Mouse (Mus musculus): ENCODE results near the gene Gm20538. TPM values are rescaled to one million over a fixed set of nuclear protein-coding genes. Genes with fewer than 3 reads are reported as not detected.

The Gm20538 gene
- polyA plus RNA-seq, 1 experiment from 2014 or later, result not detected

DNA sequence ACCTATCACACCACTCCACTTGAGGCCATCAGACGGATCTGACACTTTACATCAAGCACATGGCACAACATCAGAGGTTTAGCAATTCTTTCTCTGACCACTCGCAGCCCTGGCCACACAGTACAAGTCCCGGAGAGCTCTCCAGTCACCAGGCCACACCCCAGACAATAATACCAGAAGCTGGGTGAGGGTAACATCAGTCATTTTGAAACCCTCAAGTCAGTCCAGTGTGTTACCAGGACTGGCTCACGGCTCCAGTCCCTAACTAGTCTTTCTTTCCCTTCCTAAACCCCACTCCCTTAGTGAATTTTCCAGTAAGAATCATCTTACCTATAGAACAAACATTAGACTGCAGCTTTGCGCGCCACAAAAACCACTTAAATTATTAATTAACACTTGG lies 22.6 kb downstream of the Gm20538 start:
- Histone ChIP-seq H3K4me3 (replicated peaks) (no peak overlapping the region), H3K36me3 (no peaks in the 10 kb centered on the region), H3K9me3 (replicated peaks) (no peaks in the 10 kb centered on the region), H3K9ac (replicated peaks) (no peak overlapping the region), H3K27ac (replicated peaks) (no peak overlapping the region), H3K4me2 (no peak overlapping the region), H3K4me1 (no peaks in the 10 kb centered on the region), H3K27me3 (replicated peaks) (no peaks in the 10 kb centered on the region)
- WGBS, result 83% methylated on average over 6 of the region's 6 CpGs
- ATAC-seq (ENCODE audit: low FRiP score), result no peak

DNA sequence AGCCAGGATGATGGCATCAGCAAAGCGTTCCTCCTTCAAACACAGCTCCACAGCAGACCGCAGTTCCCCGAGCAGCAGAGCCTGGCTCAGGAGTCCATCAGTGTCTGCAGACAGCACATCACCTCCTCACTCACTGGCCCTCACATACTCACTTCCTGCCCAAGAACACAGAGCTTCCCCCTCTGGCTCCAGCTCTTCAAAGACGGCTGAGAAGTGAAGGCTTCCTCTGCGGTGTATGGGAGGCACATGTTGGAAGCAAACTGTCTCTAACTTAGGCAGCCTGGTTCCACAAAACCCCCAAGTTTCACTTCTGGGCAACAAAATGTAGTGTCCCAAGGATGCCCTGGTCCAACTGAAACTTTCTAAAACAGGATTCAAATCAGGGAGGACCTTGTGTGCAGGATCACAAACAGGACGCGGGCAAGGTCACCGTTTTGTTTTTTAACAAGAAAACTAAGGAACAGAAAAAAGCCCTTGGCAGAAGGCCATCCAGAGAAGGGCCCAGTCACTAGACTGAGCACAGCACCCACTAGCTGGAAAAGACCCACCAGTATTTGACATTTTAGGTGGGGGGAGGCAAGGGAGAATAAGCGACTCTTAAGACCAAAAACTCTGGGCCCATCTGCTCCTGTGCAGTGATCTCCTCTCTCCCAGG lies 27.0 kb downstream of the Gm20538 start:
- no peak for ATAC-seq (ENCODE audit: low FRiP score)
- Histone ChIP-seq H3K36me3 (no peaks in the 10 kb centered on the region), H3K4me2 (no peak overlapping the region), H3K9ac (replicated peaks) (no peak overlapping the region), H3K4me3 (replicated peaks) (no peak overlapping the region), H3K4me1 (no peaks in the 10 kb centered on the region), H3K9me3 (replicated peaks) (no peaks in the 10 kb centered on the region), H3K27ac (replicated peaks) (no peak overlapping the region), H3K27me3 (replicated peaks) (no peaks in the 10 kb centered on the region)
- WGBS, result 83% methylated on average over 9 of the region's 9 CpGs

DNA sequence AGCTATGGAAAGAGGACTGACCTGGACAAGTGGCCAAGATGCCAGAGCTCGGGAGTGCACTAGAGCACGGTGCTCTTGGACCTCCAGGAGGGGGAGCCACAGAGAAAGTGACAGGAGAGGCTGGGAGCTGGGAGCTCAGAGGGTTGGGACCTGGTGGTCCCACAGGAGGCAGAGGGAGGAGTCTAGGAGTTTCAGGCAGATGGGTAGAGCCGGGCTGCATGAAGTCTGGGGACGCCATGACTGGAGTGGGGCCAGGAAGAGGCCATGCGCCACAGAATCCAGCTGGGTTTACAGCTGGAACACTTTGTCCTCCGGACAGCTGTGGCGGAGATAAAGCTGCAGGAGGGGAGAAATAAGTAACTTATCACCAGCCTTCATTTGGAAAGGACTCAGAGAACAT lies 33.5 kb downstream of the Gm20538 start:
- Histone ChIP-seq H3K4me1 (peaks cover 17% of the 10 kb centered on the region), H3K36me3 (no peaks in the 10 kb centered on the region), H3K27me3 (replicated peaks) (peaks cover 37% of the 10 kb centered on the region), H3K4me2 (no peak overlapping the region), H3K9ac (replicated peaks) (no peak overlapping the region), H3K9me3 (replicated peaks) (no peaks in the 10 kb centered on the region), H3K27ac (replicated peaks) (no peak overlapping the region), H3K4me3 (replicated peaks) (no peak overlapping the region)
- 12% methylated on average over 7 of the region's 7 CpGs for whole genome bisulfite sequencing
- ATAC-seq (ENCODE audit: low FRiP score), result no peak

DNA sequence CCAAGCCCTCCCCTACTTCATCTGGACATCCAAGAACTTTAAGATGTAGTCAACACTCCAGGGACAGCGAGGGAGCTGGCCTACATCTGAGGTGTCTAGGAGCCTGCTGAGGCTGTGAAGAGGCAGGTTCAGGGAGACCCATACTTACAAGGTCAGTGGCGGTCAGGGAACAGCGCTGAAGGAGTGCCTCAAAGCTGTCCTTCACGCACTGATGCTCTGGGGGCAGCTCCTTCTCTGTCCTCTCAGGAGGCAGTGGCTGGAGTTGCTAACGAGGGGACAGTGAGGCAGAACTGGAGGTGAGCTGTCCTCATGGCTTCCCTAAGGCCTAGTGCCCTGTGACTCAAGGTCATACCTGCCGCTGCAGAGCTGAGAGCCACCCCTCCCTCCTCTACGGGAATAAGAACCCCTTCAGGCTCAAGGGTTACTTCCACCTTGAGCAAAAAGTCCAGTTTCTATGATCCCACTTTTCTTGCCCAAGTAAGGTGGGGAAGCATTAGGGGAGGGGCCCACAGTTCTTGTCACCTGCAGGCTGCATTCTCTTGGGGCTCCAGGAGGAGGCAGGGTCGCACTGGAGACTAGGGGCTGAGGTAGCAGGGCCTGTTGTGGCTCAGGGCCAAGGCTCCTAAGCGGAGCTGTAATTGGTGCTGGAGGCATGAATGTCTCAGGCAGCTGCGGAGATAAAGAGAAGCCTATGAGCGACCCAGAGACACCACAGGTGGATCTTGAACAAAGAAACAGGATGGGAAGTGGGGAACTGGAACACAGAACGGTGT lies 34.4 kb downstream of the Gm20538 start:
- Histone ChIP-seq H3K9ac (replicated peaks) (no peak overlapping the region), H3K4me2 (no peak overlapping the region), H3K4me1 (peaks cover 18% of the 10 kb centered on the region), H3K27me3 (replicated peaks) (peaks cover 44% of the 10 kb centered on the region), H3K36me3 (no peaks in the 10 kb centered on the region), H3K9me3 (replicated peaks) (no peaks in the 10 kb centered on the region), H3K27ac (replicated peaks) (no peak overlapping the region), H3K4me3 (replicated peaks) (no peak overlapping the region)
- WGBS, result 55% methylated on average over 12 of the region's 12 CpGs
- ATAC-seq (ENCODE audit: low FRiP score), result no peak

DNA sequence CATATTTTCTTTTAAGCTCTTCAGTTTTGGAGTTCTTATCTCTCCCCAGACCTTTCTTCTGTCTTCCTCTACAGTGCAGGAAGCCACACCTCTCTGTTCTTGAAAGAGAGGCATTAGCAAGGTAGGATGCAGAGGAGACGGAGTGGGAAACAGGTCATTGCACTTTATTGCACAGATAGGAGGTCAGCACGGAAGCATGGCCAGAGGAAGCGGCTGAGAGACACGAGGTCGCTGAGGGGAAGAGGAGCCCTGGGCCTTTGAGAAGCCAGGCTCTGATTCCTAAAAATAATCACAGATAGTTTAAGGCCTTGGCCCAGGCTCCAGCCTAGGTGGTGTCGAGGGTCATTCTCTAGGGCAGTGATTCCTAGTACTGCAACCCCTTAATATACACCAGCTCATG lies 36.9 kb downstream of the Gm20538 start:
- Histone ChIP-seq H3K9ac (replicated peaks) (no peak overlapping the region), H3K27me3 (replicated peaks) (peaks cover 68% of the 10 kb centered on the region), H3K4me2 (no peak overlapping the region), H3K4me1 (peaks cover 37% of the 10 kb centered on the region), H3K36me3 (no peaks in the 10 kb centered on the region), H3K4me3 (replicated peaks) (no peak overlapping the region), H3K9me3 (replicated peaks) (no peaks in the 10 kb centered on the region), H3K27ac (replicated peaks) (no peak overlapping the region)
- no peak for ATAC-seq (ENCODE audit: low FRiP score)
- 38% methylated on average over 6 of the region's 6 CpGs for WGBS

DNA sequence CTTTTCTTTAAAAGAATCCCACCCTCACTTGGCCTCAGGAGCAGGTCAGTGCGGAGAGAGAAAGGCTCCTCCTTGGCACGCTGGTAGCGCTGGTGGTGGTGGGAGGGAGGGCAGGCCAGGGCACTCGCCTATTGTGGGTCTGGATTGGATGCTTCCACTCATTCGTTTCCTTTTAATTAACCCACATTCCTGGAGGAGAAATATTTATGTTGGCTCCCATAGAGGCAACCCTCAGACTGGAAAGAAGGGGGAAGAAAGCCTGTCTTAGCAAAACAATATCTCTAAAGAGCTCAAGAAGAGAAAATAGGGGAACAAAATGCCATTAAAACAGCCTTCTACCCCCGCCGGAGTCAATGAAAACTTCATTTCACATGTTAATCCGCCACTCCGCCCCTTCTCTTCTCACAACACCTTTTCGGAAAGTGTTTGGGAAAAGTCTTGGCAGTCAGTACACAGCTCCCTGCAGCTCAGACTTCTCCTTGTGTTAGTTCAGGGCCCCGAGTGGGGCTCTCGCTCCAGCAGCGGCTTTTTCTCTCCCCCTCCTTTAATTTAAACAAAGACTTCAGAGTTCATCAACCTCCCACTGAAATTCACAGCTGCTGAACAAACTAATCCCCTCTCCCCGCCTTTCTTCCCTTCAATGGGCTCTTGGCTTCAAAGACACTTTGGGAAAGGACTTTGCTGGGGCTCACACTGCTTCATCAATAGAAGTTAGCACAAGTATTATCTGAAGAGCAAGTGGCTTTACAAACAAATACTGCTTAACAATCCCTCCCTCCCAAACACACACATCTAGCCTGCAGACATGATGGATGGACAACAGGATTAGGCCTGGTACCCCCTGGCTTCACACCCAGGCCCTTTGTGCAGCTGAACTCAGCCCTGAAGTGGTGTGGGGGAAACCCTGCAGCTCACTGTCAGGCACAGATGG lies 37.8 kb downstream of the Gm20538 start:
- peak; percentile 53; the same call in 1 of the 2 replicates for ATAC-seq (ENCODE audit: low FRiP score)
- no peaks in the 10 kb centered on the region for H3K36me3 ChIP-seq
- no peak overlapping the region for H3K4me3 ChIP-seq (replicated peaks)
- H3K4me1 ChIP-seq, result peaks cover 46% of the 10 kb centered on the region
- 7% methylated on average over 14 of the region's 14 CpGs for WGBS
- H3K27ac ChIP-seq (replicated peaks), result peak overlapping the region; percentile 14; the same call in 1 of the 2 replicates
- H3K9ac ChIP-seq (replicated peaks), result no peak overlapping the region
- H3K4me2 ChIP-seq, result no peak overlapping the region
- H3K9me3 ChIP-seq (replicated peaks), result no peaks in the 10 kb centered on the region
- peaks cover 78% of the 10 kb centered on the region for H3K27me3 ChIP-seq (replicated peaks)

DNA sequence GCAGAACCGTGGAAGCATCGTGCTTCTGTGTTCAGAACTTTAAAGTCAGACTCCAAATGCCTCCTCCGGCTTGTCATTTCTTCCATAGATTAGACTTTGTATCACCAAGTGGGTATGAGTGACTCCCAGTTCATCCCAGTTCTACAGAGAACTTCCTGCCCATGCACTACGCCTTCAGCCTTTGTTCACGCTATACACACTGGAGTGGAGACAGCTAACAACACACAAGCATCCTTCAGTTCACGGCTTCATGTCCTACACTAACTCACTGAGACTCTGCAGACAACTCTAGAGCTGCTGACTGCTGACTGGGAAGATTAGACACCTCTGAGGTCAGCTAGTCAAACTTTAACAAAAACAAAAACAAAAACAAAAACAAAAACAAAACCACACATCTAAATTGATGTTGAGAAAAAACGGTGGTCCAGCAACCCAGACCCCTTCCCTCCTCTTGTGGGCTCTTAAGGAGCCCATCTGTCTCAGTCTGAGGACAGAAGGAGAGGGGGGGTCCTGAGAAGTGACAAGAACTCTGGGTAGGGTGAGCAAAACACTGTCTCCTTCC lies 38.6 kb downstream of the Gm20538 start:
- no peaks in the 10 kb centered on the region for H3K9me3 ChIP-seq (replicated peaks)
- 22% methylated on average over 7 of the region's 7 CpGs for WGBS
- peaks cover 79% of the 10 kb centered on the region for H3K27me3 ChIP-seq (replicated peaks)
- H3K9ac ChIP-seq (replicated peaks), result no peak overlapping the region
- peaks cover 44% of the 10 kb centered on the region for H3K4me1 ChIP-seq
- peak overlapping the region; percentile 14; the same call in 1 of the 2 replicates for H3K27ac ChIP-seq (replicated peaks)
- H3K4me3 ChIP-seq (replicated peaks), result no peak overlapping the region
- no peak overlapping the region for H3K4me2 ChIP-seq
- no peak for ATAC-seq (ENCODE audit: low FRiP score)
- H3K36me3 ChIP-seq, result no peaks in the 10 kb centered on the region

DNA sequence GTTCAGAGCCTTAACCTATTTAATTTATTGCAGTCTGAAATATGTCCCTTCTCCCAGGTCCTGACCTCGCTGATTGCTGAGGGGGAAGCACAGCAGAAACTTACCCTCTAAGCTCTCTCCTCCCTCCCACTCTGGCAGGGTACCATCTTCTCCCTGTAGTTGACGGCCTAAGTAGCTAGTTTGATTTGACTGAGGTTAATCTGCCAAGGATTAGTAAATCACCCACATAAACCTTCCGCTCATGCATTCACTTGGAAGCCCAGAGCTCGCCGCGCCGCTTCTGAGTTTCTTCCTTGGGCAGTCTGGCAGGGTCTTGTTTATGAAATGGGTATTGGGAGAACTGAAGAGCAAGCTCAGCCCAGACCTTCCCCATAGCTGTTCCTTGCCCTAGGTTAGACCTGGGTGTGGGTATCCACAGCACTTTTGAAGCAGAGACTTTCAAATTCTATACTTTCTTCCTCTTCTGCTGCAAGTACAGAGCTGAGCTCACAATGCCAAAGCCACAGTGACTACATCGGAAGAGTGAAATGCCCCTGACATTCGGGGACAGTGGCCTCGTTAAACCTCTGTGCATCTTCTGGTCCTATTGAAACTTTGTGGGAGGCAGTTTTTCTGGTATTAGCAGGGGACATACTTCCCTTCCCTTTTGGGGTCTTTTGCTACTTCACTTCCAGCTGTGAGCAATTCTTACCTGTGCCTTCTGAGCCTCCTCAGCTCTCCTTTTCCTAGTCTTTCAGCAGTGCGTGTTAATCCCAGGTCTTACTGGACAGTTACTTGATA lies 39.4 kb downstream of the Gm20538 start:
- 21% methylated on average over 11 of the region's 11 CpGs for WGBS
- Histone ChIP-seq H3K9ac (replicated peaks) (no peak overlapping the region), H3K27me3 (replicated peaks) (peaks cover 77% of the 10 kb centered on the region), H3K27ac (replicated peaks) (no peak overlapping the region), H3K4me3 (replicated peaks) (no peak overlapping the region), H3K4me2 (no peak overlapping the region), H3K36me3 (no peaks in the 10 kb centered on the region), H3K4me1 (peaks cover 44% of the 10 kb centered on the region), H3K9me3 (replicated peaks) (no peaks in the 10 kb centered on the region)
- no peak for ATAC-seq (ENCODE audit: low FRiP score)

DNA sequence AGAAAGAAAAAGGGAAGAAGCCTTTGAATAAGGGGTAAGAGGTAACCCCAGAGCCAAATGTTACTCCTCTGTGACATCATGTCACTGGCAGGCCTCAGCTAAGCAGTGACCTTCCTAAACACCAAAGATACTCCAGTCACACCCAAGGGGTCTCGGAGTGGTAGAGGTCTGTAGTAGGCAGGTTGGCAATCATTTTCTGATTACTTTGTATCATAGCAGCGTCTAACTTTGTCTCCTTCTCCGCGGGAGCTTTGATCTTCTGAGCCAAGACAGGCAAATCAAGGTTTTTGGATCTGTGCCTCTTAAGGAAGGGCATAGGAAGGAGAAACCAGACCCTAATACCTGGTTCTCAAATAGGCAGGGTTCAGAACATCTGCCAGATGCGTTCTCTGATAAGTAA lies 40.0 kb downstream of the Gm20538 start:
- Histone ChIP-seq H3K27ac (replicated peaks) (no peak overlapping the region), H3K4me3 (replicated peaks) (no peak overlapping the region), H3K9me3 (replicated peaks) (no peaks in the 10 kb centered on the region), H3K4me1 (peaks cover 44% of the 10 kb centered on the region), H3K9ac (replicated peaks) (no peak overlapping the region), H3K27me3 (replicated peaks) (peaks cover 70% of the 10 kb centered on the region), H3K36me3 (no peaks in the 10 kb centered on the region), H3K4me2 (no peak overlapping the region)
- no peak for ATAC-seq (ENCODE audit: low FRiP score)
- 33% methylated on average over 5 of the region's 5 CpGs for WGBS

DNA sequence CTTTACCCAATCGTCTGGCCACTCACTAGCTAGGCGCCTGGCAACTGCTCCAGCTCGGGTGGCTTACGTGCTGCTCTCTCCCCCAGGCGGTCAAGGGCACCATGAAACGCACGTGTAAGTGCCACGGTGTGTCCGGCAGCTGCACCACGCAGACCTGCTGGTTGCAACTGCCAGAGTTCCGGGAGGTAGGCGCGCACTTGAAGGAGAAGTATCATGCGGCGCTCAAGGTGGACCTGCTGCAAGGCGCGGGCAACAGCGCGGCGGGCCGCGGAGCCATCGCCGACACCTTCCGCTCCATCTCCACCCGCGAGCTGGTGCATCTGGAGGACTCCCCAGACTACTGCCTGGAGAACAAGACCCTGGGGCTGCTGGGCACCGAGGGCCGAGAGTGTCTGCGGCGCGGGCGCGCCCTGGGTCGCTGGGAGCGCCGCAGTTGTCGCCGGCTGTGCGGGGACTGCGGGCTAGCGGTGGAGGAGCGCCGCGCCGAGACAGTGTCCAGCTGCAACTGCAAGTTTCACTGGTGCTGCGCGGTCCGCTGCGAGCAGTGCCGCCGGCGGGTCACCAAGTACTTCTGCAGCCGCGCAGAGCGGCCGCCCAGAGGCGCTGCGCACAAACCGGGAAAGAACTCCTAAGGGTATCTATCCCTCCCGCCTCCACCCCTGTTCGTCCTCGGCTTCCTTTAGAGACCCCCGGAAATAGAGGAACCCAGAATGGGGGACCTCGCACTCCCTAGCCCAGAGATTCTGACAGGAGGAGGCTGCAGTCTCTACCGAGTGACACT lies 41.0 kb downstream of the Gm20538 start:
- peak overlapping the region; percentile 100 for H3K4me2 ChIP-seq
- no peaks in the 10 kb centered on the region for H3K9me3 ChIP-seq (replicated peaks)
- ATAC-seq (ENCODE audit: low FRiP score), result peak; percentile 69; the same call in 1 of the 2 replicates
- peak overlapping the region; percentile 54 for H3K4me3 ChIP-seq (replicated peaks)
- no peaks in the 10 kb centered on the region for H3K36me3 ChIP-seq
- peak overlapping the region; percentile 48 for H3K9ac ChIP-seq (replicated peaks)
- WGBS, result under 1% methylated on average over 64 of the region's 66 CpGs
- H3K27me3 ChIP-seq (replicated peaks), result peaks cover 73% of the 10 kb centered on the region
- H3K27ac ChIP-seq (replicated peaks), result no peak overlapping the region
- H3K4me1 ChIP-seq, result peaks cover 44% of the 10 kb centered on the region

Measured in neural tube, embryonic 15.5 days (tissue).